Mouse (Mus musculus) hindbrain, embryonic 14.5 days (tissue): ENCODE data around the gene Glis2. TPM values are rescaled to one million over a fixed set of nuclear protein-coding genes. Genes with fewer than 3 reads are reported as not detected.

Experiments
- ATAC-seq: fragments of 200-750 bp; cut with Nextera tagmentation; 2 replicates; pipeline ENCODE4 v1.8.0; 2017; ENCODE audit warnings: moderate number of reproducible peaks, mild to moderate bottlenecking, moderate TSS enrichment, moderate library complexity; ENCODE audit not compliant: low FRiP score
- DNase-seq: peaks from one replicate; pipeline ENCODE4 v3.0.0-alpha.2; 2015; ENCODE audit warnings: low spot score
- H3K27ac ChIP-seq: fragments of 300-500 bp; sonication (generic); 2 replicates; pipeline ENCODE4 v1.5.1; 2014; ENCODE audit warnings: mild to moderate bottlenecking, moderate library complexity
- H3K27me3 ChIP-seq: fragments of 300-500 bp; sonication (generic); 2 replicates; pipeline ENCODE4 v1.6.1; 2014; ENCODE audit warnings: mild to moderate bottlenecking, low read length, mixed read lengths; ENCODE audit not compliant: control insufficient read depth, insufficient read depth
- H3K36me3 ChIP-seq: fragments of 300-500 bp; sonication (generic); replicated peaks from 2 replicates; pipeline ENCODE4 v1.6.1; 2014; ENCODE audit not compliant: control insufficient read depth, insufficient read depth
- H3K4me1 ChIP-seq: fragments of 300-500 bp; sonication (generic); replicated peaks from 2 replicates; pipeline ENCODE4 v1.6.1; 2014; ENCODE audit warnings: antibody characterized with exemption, low read length, mixed read lengths; ENCODE audit not compliant: control insufficient read depth, insufficient read depth
- H3K4me2 ChIP-seq: fragments of 300-500 bp; sonication (generic); replicated peaks from 2 replicates; pipeline ENCODE4 v1.6.1; 2014; ENCODE audit warnings: mild to moderate bottlenecking, moderate library complexity
- H3K4me3 ChIP-seq: fragments of 300-500 bp; sonication (generic); replicated peaks from 2 replicates; pipeline ENCODE4 v1.5.1; 2014; ENCODE audit warnings: mild to moderate bottlenecking, low read length
- H3K9ac ChIP-seq: fragments of 300-500 bp; sonication (generic); 2 replicates; pipeline ENCODE4 v1.6.1; 2014
- H3K9me3 ChIP-seq: fragments of 300-500 bp; sonication (generic); 2 replicates; pipeline ENCODE4 v1.6.1; 2016; ENCODE audit warnings: low read length; ENCODE audit not compliant: control insufficient read depth
- WGBS: fragments of 180-500 bp; shearing (Covaris S2); extraction: QIAGEN DNeasy Blood & Tissue Kit; methylation state at CpG from one replicate; pipeline ENCODE4 v1.1.7; 2014; 5-methylcytosine and 5-hydroxymethylcytosine counted together
- polyA plus RNA-seq: library from polyadenylated mRNA; unstranded; fragments of >200 nt; fragmentation: Nextera tagmentation; extraction: Ambion mirVana; gene quantifications from 2 replicates; pipeline ENCODE4 v1.2.1, GENCODE M21; 2014

Glis2 gene
- polyA plus RNA-seq, 1 experiment from 2014 or later, result 19.0 TPM

- no peak for ATAC-seq
- no peaks in the 10 kb centered on the region for H3K27me3 ChIP-seq
- H3K4me2 ChIP-seq, result no peak overlapping the region
- no peak overlapping the region for H3K9ac ChIP-seq
- no peak overlapping the region for H3K27ac ChIP-seq
- H3K4me1 ChIP-seq, result no peaks in the 10 kb centered on the region
- no peak for DNase-seq
- no peaks in the 10 kb centered on the region for H3K9me3 ChIP-seq
- peaks cover 68% of the 10 kb centered on the region for H3K36me3 ChIP-seq
- H3K4me3 ChIP-seq, result no peak overlapping the region
- 81% methylated on average over 5 of the region's 5 CpGs for WGBS
Measured at GRCm38 (mm10) chr16:4670317-4670716, 75.8 kb downstream of the Glis2 start.

DNA sequence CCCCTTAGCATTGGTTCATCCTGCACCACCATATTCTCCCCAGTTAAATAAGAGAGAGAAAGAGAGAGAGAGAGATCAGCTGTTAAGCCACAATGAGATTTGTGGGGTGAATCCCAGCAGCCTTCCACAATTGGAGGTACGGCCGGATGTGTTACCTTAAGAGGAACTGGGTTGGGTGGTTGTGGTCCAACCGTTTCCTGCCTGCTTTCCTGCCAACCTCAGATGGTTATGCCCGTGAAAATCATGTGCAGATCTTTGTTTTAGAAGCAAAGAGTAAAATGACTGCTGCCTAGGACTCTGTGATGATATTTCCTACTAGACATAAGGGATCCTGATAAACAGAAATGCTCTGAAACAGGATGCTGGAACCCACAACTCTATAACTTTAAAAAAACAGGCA, 79.6 kb downstream of the Glis2 start:
- WGBS, result 84% methylated on average over 4 of the region's 4 CpGs
- ATAC-seq, result no peak
- Histone ChIP-seq H3K9me3 (no peaks in the 10 kb centered on the region), H3K9ac (no peak overlapping the region), H3K27ac (no peak overlapping the region), H3K27me3 (no peaks in the 10 kb centered on the region), H3K4me3 (no peak overlapping the region), H3K36me3 (peaks cover 47% of the 10 kb centered on the region), H3K4me2 (no peak overlapping the region), H3K4me1 (peaks cover 7% of the 10 kb centered on the region)
- no peak for DNase-seq

Other genes with a start within 250 kb of the Glis2 start
- gene Adcy9, start 174.2 kb upstream of the Glis2 start, polyA plus RNA-seq, result 6.3 and 7.2 TPM in 2 replicates
- 28.0 and 31.2 TPM in 2 replicates for gene Srl, start 52.9 kb upstream of the Glis2 start, polyA plus RNA-seq
- gene Tfap4, start 34.9 kb upstream of the Glis2 start, polyA plus RNA-seq, result 8.2 and 8.8 TPM in 2 replicates
- 174 and 193 TPM in 2 replicates for gene Pam16, start 30.3 kb downstream of the Glis2 start, polyA plus RNA-seq
- gene Vasn, start 45.2 kb downstream of the Glis2 start, polyA plus RNA-seq, result 6.4 and 6.6 TPM in 2 replicates
- gene Dnaja3, start 45.3 kb downstream of the Glis2 start, polyA plus RNA-seq, result 54.6 and 64.8 TPM in 2 replicates
- gene Coro7, start 85.1 kb downstream of the Glis2 start, polyA plus RNA-seq, result 24.1 and 27.2 TPM in 2 replicates
- 56.4 and 58.0 TPM in 2 replicates for gene Nmral1, start 124.6 kb downstream of the Glis2 start, polyA plus RNA-seq
- 102 and 115 TPM in 2 replicates for gene Hmox2, start 131.6 kb downstream of the Glis2 start, polyA plus RNA-seq
- 112 and 121 TPM in 2 replicates for gene Cdip1, start 195.6 kb downstream of the Glis2 start, polyA plus RNA-seq
- gene 4930562C15Rik, start 240.7 kb downstream of the Glis2 start, polyA plus RNA-seq, result 0.34 and 0.74 TPM in 2 replicates